ENCODE assay signal across 8 mouse cellular contexts in the genomic region with DNA sequence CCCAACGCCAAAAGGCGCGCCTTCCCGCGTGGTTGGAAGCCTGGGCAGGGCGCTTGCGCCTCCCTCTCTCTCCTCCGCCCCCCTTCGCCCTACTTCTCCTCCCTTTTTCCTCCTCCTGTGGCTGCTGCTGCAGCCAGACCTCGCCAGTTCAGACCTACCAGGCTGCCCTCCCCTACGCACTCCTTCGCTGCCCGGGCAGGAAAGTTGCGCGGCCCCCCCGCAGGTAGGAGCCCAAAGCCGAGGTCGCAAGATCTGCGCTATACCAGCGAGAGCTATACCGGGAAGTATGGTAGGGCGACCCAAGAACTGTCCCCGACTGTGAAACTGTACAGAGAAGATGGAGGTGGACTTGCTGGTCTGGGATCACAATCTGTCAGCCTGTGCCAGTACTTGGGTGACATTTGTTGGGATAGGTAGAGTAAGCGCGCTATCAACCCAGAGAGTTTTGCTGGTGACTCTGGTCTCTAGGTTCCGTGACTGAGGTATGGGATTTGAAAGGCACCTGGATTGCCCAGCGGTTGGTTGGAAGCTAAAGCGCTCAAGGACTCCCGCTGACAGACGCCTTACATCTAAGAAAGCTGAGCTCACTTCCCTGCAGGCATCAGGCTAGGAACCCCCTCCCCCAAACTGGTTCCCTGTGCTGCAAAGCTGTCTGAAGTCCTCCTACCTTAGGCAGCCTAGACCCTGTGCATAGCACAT. TPM values are rescaled to one million over a fixed set of nuclear protein-coding genes. Genes with fewer than 3 reads are reported as not detected.
DNase-seq lines count a peak whose midpoint lies in the region; ATAC-seq lines count a peak whose summit lies in the region.

Gene Efemp1, plus strand, starts transcription at position 103 of the 699 bp plus-strand sequence.

- under 1% methylated on average over 30 of the region's 30 CpGs for WGBS in limb, embryonic 12.5 days
- WGBS in midbrain, embryonic 13.5 days = under 1% methylated on average over 30 of the region's 30 CpGs

- H3K27ac ChIP-seq in limb, embryonic 12.5 days = no peak within 1 kb of the TSS
- no peak within 1 kb of the TSS for H3K27ac ChIP-seq in midbrain, embryonic 13.5 days

- H3K4me2 ChIP-seq in limb, embryonic 12.5 days = peak within 1 kb of the TSS; percentile 87
- peak within 1 kb of the TSS; percentile 89 for H3K4me2 ChIP-seq in midbrain, embryonic 13.5 days (replicated peaks)

- H3K36me3 ChIP-seq in limb, embryonic 12.5 days = no peaks in the 10 kb centered on the region
- no peaks in the 10 kb centered on the region for H3K36me3 ChIP-seq in midbrain, embryonic 13.5 days

- ATAC-seq in limb, embryonic 12.5 days (ENCODE audit: insufficient number of reproducible peaks, insufficient read depth, low FRiP score, low TSS enrichment, low read depth) = peak; percentile 86
- ATAC-seq in midbrain, embryonic 13.5 days = peak; percentile 84
- no peak for ATAC-seq in cerebellum, adult (ENCODE audit: insufficient number of reproducible peaks, low FRiP score, low TSS enrichment)

- peaks cover 14% of the 10 kb centered on the region; the same call in 1 of the 2 replicates for H3K4me1 ChIP-seq in limb, embryonic 12.5 days (replicated peaks)
- H3K4me1 ChIP-seq in midbrain, embryonic 13.5 days (replicated peaks) = peaks cover 12% of the 10 kb centered on the region

- no peaks in the 10 kb centered on the region for H3K9me3 ChIP-seq in limb, embryonic 12.5 days
- no peaks in the 10 kb centered on the region for H3K9me3 ChIP-seq in midbrain, embryonic 13.5 days

- DNase-seq in ZHBTc4 (ENCODE audit: low read depth, low spot score) = peak; percentile 74
- peak; percentile 65 for DNase-seq in embryo, embryonic 10.5 days (ENCODE audit: low spot score)
- DNase-seq in heart, adult 8-10 months (ENCODE audit: low spot score) = peak; percentile 21
- peak; percentile 62 for DNase-seq in kidney, adult 11 months
- DNase-seq in telencephalon, adult 2 months (ENCODE audit: low read depth, low spot score) = peak; percentile 13

- peak within 1 kb of the TSS; percentile 63 for H3K9ac ChIP-seq in limb, embryonic 12.5 days (replicated peaks)
- peak within 1 kb of the TSS; percentile 59 for H3K9ac ChIP-seq in midbrain, embryonic 13.5 days (replicated peaks)

- H3K27me3 ChIP-seq in limb, embryonic 12.5 days = peaks cover 12% of the 10 kb centered on the region
- H3K27me3 ChIP-seq in midbrain, embryonic 13.5 days = peaks cover 18% of the 10 kb centered on the region

- H3K4me3 ChIP-seq in limb, embryonic 12.5 days (replicated peaks) = peak within 1 kb of the TSS; percentile 56
- peak within 1 kb of the TSS; percentile 46 for H3K4me3 ChIP-seq in midbrain, embryonic 13.5 days (replicated peaks)

RNA-seq across cellular contexts. Expression of gene Efemp1, which starts in this region (rescaled TPM):
- total RNA-seq in heart, adult 8-10 months (2022) = 10 to 100 TPM; 15.0 to 25.1 (median 24.3) TPM
- polyA plus RNA-seq in limb, embryonic 12.5 days (2016; fragmentation: Nextera tagmentation; extraction: Ambion mirVana) = 17.3 and 23.4 TPM in 2 replicates
- polyA plus RNA-seq in midbrain, embryonic 13.5 days (2015; fragmentation: Nextera tagmentation; extraction: Ambion mirVana) = 2.8 and 2.9 TPM in 2 replicates

Comparison
In these comparisons a context has a peak if more than half of its experiments do, and no peak if none do; other contexts are left out.
1. DNase-seq: peak in every context shown above with its lines; median percentile 74 in ZHBTc4; 65 in embryo, embryonic 10.5 days; 62 in kidney, adult 11 months; 21 in heart, adult 8-10 months; 13 in telencephalon, adult 2 months.